Mouse (Mus musculus) midbrain, embryonic 11.5 days (tissue): ENCODE data around the gene Olfr411. TPM values are rescaled to one million over a fixed set of nuclear protein-coding genes. Genes with fewer than 3 reads are reported as not detected.

ENCODE experiments used
- ATAC-seq: fragments of 200-750 bp; cut with Nextera tagmentation; 2 replicates; pipeline ENCODE4 v1.8.0; 2017; ENCODE audit warnings: moderate TSS enrichment, moderate library complexity; ENCODE audit not compliant: low FRiP score
- DNase-seq: peaks from one replicate; pipeline ENCODE4 v3.0.0; 2015; ENCODE audit warnings: low spot score; ENCODE audit errors: missing footprints
- H3K27ac ChIP-seq: fragments of 300-500 bp; sonication (generic); 2 replicates; pipeline ENCODE4 v1.5.1; 2014; ENCODE audit warnings: low read depth, low read length
- H3K27me3 ChIP-seq: fragments of 300-500 bp; sonication (generic); 2 replicates; pipeline ENCODE4 v1.6.1; 2014; ENCODE audit warnings: mild to moderate bottlenecking, low read length, moderate library complexity, mixed read lengths; ENCODE audit not compliant: control insufficient read depth, insufficient read depth
- H3K36me3 ChIP-seq: fragments of 300-500 bp; sonication (generic); 2 replicates; pipeline ENCODE4 v1.6.1; 2014; ENCODE audit warnings: mild to moderate bottlenecking, low read length, moderate library complexity, mixed read lengths; ENCODE audit not compliant: control insufficient read depth, insufficient read depth
- H3K4me1 ChIP-seq: fragments of 300-500 bp; sonication (generic); 2 replicates; pipeline ENCODE4 v1.6.1; 2014; ENCODE audit warnings: low read length; ENCODE audit not compliant: control insufficient read depth, insufficient read depth
- H3K4me2 ChIP-seq: fragments of 300-500 bp; sonication (generic); 2 replicates; pipeline ENCODE4 v1.6.1; 2014; ENCODE audit warnings: mild to moderate bottlenecking, moderate library complexity
- H3K4me3 ChIP-seq: fragments of 300-500 bp; sonication (generic); 2 replicates; pipeline ENCODE4 v1.5.1; 2014; ENCODE audit warnings: low read depth, low read length
- H3K9ac ChIP-seq: fragments of 300-500 bp; sonication (generic); 2 replicates; pipeline ENCODE4 v1.6.1; 2014; ENCODE audit warnings: low read length
- H3K9me3 ChIP-seq: fragments of 300-500 bp; sonication (generic); 2 replicates; pipeline ENCODE4 v1.6.1; 2016; ENCODE audit warnings: low read length; ENCODE audit not compliant: control insufficient read depth
- WGBS: fragments of 180-500 bp; shearing (Covaris S2); extraction: QIAGEN DNeasy Blood & Tissue Kit; methylation state at CpG from one replicate; pipeline ENCODE4 v1.1.7; 2014; 5-methylcytosine and 5-hydroxymethylcytosine counted together
- polyA plus RNA-seq: library from polyadenylated mRNA; unstranded; fragments of >200 nt; fragmentation: Nextera tagmentation; extraction: Ambion mirVana; gene quantifications from 2 replicates; pipeline ENCODE4 v1.2.1, GENCODE M21; 2014

Olfr411 gene
- not detected in 2 replicates for polyA plus RNA-seq

- Histone ChIP-seq H3K4me3 (no peak within 1 kb of the TSS), H3K9me3 (no peaks in the 10 kb centered on the region), H3K9ac (no peak within 1 kb of the TSS), H3K36me3 (no peaks in the 10 kb centered on the region), H3K27me3 (no peaks in the 10 kb centered on the region), H3K4me1 (no peaks in the 10 kb centered on the region), H3K27ac (no peak within 1 kb of the TSS), H3K4me2 (no peak within 1 kb of the TSS)
- ATAC-seq (no peak), DNase-seq (no peak)
- WGBS = 86% methylated on average over 3 of the region's 3 CpGs
These were observed at the start of gene Olfr411 for GRCm38 (mm10) chr11:74352550-74352949. Olfr411 (minus strand) TSS chr11:74352650.

DNA sequence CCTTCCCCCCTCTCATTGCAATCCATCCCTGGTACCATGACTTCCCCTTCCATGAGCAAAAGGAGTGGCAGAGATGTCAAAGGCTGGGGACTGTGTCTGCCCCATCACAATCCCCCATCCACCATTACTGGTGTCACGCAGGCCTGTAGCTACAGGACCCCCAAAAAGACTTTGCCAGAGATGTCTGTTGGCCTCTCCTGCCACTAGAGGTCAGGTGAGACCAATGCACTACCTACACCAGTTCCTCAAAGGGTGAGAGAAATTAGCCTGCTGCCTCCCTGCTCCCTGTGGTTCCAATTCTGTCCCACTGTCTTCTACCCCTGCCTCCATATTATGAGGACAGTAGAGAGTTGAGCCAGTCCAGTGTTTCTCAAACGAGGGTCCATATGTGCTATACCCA, 49.7 kb upstream of the Olfr411 start:
- Histone ChIP-seq H3K36me3 (no peaks in the 10 kb centered on the region), H3K27me3 (no peaks in the 10 kb centered on the region), H3K4me2 (no peak overlapping the region), H3K9ac (no peak overlapping the region), H3K9me3 (no peaks in the 10 kb centered on the region), H3K27ac (no peak overlapping the region), H3K4me3 (no peak overlapping the region), H3K4me1 (no peaks in the 10 kb centered on the region)
- WGBS = 53% methylated on average over 2 of the region's 2 CpGs
- peak; percentile 30; the same call in 1 of the 2 replicates for ATAC-seq
- DNase-seq = no peak

GRCm38 (mm10) chr11:74395583-74395982, 43.1 kb upstream of the Olfr411 start:
- Histone ChIP-seq H3K4me1 (no peaks in the 10 kb centered on the region), H3K4me3 (no peak overlapping the region), H3K9ac (no peak overlapping the region), H3K27ac (no peak overlapping the region), H3K4me2 (no peak overlapping the region), H3K27me3 (no peaks in the 10 kb centered on the region), H3K9me3 (no peaks in the 10 kb centered on the region), H3K36me3 (no peaks in the 10 kb centered on the region)
- ATAC-seq (no peak), DNase-seq (no peak)
- 80% methylated on average over 18 of the region's 18 CpGs for WGBS

- H3K9me3 ChIP-seq = no peaks in the 10 kb centered on the region
- 69% methylated on average over 5 of the region's 5 CpGs for WGBS
- no peaks in the 10 kb centered on the region for H3K36me3 ChIP-seq
- H3K27me3 ChIP-seq = no peaks in the 10 kb centered on the region
- H3K4me3 ChIP-seq = no peak overlapping the region
- H3K27ac ChIP-seq = no peak overlapping the region
- H3K4me1 ChIP-seq = no peaks in the 10 kb centered on the region
- H3K4me2 ChIP-seq = no peak overlapping the region
- DNase-seq (no peak), ATAC-seq (peak; percentile 74)
- H3K9ac ChIP-seq = no peak overlapping the region
These were observed 41.0 kb upstream of the Olfr411 start for GRCm38 (mm10) chr11:74393489-74393888.

DNA sequence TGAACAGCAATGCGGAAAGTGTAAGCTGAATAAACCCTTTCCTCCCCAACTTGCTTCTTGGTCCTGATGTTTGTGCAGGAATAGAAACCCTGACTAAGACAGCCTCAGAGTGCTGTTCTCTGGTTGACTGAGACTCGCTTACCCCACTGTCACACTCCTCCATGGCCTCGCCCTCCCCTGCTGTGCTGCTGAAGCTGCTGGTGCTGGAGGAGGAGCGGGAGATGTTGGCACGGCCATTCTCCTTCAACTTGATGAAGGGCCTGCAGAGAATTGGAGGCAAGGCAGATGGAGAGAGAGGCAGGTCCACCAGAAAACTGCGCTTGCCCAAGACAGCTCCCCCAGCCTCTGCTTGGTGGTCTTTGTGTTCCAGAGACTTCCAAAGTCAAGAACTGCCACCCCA, 40.5 kb upstream of the Olfr411 start:
- Histone ChIP-seq H3K27ac (no peak overlapping the region), H3K4me2 (no peak overlapping the region), H3K27me3 (no peaks in the 10 kb centered on the region), H3K9me3 (no peaks in the 10 kb centered on the region), H3K4me1 (no peaks in the 10 kb centered on the region), H3K36me3 (no peaks in the 10 kb centered on the region), H3K9ac (no peak overlapping the region), H3K4me3 (no peak overlapping the region)
- WGBS = 76% methylated on average over 6 of the region's 6 CpGs
- ATAC-seq (no peak), DNase-seq (no peak)

- H3K4me3 ChIP-seq = no peak overlapping the region
- ATAC-seq = no peak
- 85% methylated on average over 11 of the region's 11 CpGs for WGBS
- H3K4me2 ChIP-seq = no peak overlapping the region
- no peak overlapping the region for H3K27ac ChIP-seq
- H3K4me1 ChIP-seq = no peaks in the 10 kb centered on the region
- no peaks in the 10 kb centered on the region for H3K36me3 ChIP-seq
- no peaks in the 10 kb centered on the region for H3K9me3 ChIP-seq
- no peak for DNase-seq
- no peaks in the 10 kb centered on the region for H3K27me3 ChIP-seq
- no peak overlapping the region for H3K9ac ChIP-seq
These were observed 39.4 kb upstream of the Olfr411 start for GRCm38 (mm10) chr11:74391899-74392298.

DNA sequence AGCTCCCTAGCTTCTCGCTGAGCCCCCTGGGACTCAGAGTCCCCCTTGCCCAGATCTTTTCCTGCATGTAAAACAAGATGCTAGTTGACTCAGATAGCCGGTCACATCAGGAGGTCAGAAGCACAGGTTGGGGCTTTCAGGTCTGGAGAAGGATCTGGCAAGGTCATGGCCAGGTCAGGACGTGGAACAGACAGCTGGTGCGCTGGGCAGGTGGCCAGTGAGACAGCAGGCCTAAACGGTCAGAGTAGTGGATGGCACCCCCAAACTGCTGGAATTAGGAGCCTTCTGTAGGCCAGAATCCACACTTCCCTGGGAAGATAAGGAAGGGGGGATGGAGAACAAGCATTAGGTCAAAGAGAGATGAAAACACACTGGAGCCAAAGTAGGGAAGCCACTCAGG, 34.8 kb upstream of the Olfr411 start:
- no peak overlapping the region for H3K27ac ChIP-seq
- no peak overlapping the region for H3K4me2 ChIP-seq
- H3K36me3 ChIP-seq = no peaks in the 10 kb centered on the region
- no peaks in the 10 kb centered on the region for H3K4me1 ChIP-seq
- no peak overlapping the region for H3K4me3 ChIP-seq
- H3K9me3 ChIP-seq = no peaks in the 10 kb centered on the region
- no peak for DNase-seq
- no peak for ATAC-seq
- WGBS = 83% methylated on average over 5 of the region's 5 CpGs
- no peak overlapping the region for H3K9ac ChIP-seq
- H3K27me3 ChIP-seq = no peaks in the 10 kb centered on the region

GRCm38 (mm10) chr11:74385674-74386073, 33.2 kb upstream of the Olfr411 start:
- 91% methylated on average over 9 of the region's 9 CpGs for WGBS
- no peaks in the 10 kb centered on the region for H3K4me1 ChIP-seq
- H3K4me2 ChIP-seq = no peak overlapping the region
- no peaks in the 10 kb centered on the region for H3K27me3 ChIP-seq
- DNase-seq (no peak), ATAC-seq (no peak)
- no peak overlapping the region for H3K4me3 ChIP-seq
- no peaks in the 10 kb centered on the region for H3K36me3 ChIP-seq
- H3K9me3 ChIP-seq = no peaks in the 10 kb centered on the region
- no peak overlapping the region for H3K27ac ChIP-seq
- no peak overlapping the region for H3K9ac ChIP-seq

- Histone ChIP-seq H3K36me3 (no peaks in the 10 kb centered on the region), H3K9ac (no peak overlapping the region), H3K4me3 (no peak overlapping the region), H3K9me3 (no peaks in the 10 kb centered on the region), H3K27me3 (no peaks in the 10 kb centered on the region), H3K4me2 (no peak overlapping the region), H3K4me1 (no peaks in the 10 kb centered on the region), H3K27ac (no peak overlapping the region)
- DNase-seq (no peak), ATAC-seq (no peak)
- 71% methylated on average over 4 of the region's 4 CpGs for WGBS
These were observed 26.9 kb upstream of the Olfr411 start for GRCm38 (mm10) chr11:74379166-74379873.
